Mouse (Mus musculus) liver, adult 2 months (tissue): ENCODE data around the gene Marcksl1.

Source experiments
- CTCF ChIP-seq: fragments of 200-500 bp; IDR thresholded peaks from 2 replicates; pipeline ENCODE4 v1.5.1; 2011; ENCODE audit warnings: low read depth, low read length, control low read depth
- POLR2A ChIP-seq: fragments of 200-500 bp; IDR thresholded peaks from 2 replicates; pipeline ENCODE4 v1.6.1; 2011; ENCODE audit warnings: low read length, control low read depth; ENCODE audit not compliant: insufficient read depth; ENCODE audit errors: extremely low read depth

GRCm38 (mm10) chr4:129494681-129495080, 18.7 kb upstream of the Marcksl1 start:
- TF ChIP-seq POLR2A (no peak), CTCF (peak; percentile 62)
